Mouse (Mus musculus) hindbrain, embryonic 14.5 days (tissue): ENCODE results near the gene Nova2. TPM values are rescaled to one million over a fixed set of nuclear protein-coding genes. Genes with fewer than 3 reads are reported as not detected.

ENCODE experiments used
- ATAC-seq: fragments of 200-750 bp; cut with Nextera tagmentation; 2 replicates; pipeline ENCODE4 v1.8.0; 2017; ENCODE audit warnings: moderate number of reproducible peaks, mild to moderate bottlenecking, moderate TSS enrichment, moderate library complexity; ENCODE audit not compliant: low FRiP score
- DNase-seq: peaks from one replicate; pipeline ENCODE4 v3.0.0-alpha.2; 2015; ENCODE audit warnings: low spot score
- H3K27ac ChIP-seq: fragments of 300-500 bp; sonication (generic); 2 replicates; pipeline ENCODE4 v1.5.1; 2014; ENCODE audit warnings: mild to moderate bottlenecking, moderate library complexity
- H3K27me3 ChIP-seq: fragments of 300-500 bp; sonication (generic); 2 replicates; pipeline ENCODE4 v1.6.1; 2014; ENCODE audit warnings: mild to moderate bottlenecking, low read length, mixed read lengths; ENCODE audit not compliant: control insufficient read depth, insufficient read depth
- H3K36me3 ChIP-seq: fragments of 300-500 bp; sonication (generic); replicated peaks from 2 replicates; pipeline ENCODE4 v1.6.1; 2014; ENCODE audit not compliant: control insufficient read depth, insufficient read depth
- H3K4me1 ChIP-seq: fragments of 300-500 bp; sonication (generic); replicated peaks from 2 replicates; pipeline ENCODE4 v1.6.1; 2014; ENCODE audit warnings: antibody characterized with exemption, low read length, mixed read lengths; ENCODE audit not compliant: control insufficient read depth, insufficient read depth
- H3K4me2 ChIP-seq: fragments of 300-500 bp; sonication (generic); replicated peaks from 2 replicates; pipeline ENCODE4 v1.6.1; 2014; ENCODE audit warnings: mild to moderate bottlenecking, moderate library complexity
- H3K4me3 ChIP-seq: fragments of 300-500 bp; sonication (generic); replicated peaks from 2 replicates; pipeline ENCODE4 v1.5.1; 2014; ENCODE audit warnings: mild to moderate bottlenecking, low read length
- H3K9ac ChIP-seq: fragments of 300-500 bp; sonication (generic); 2 replicates; pipeline ENCODE4 v1.6.1; 2014
- H3K9me3 ChIP-seq: fragments of 300-500 bp; sonication (generic); 2 replicates; pipeline ENCODE4 v1.6.1; 2016; ENCODE audit warnings: low read length; ENCODE audit not compliant: control insufficient read depth
- WGBS: fragments of 180-500 bp; shearing (Covaris S2); extraction: QIAGEN DNeasy Blood & Tissue Kit; methylation state at CpG from one replicate; pipeline ENCODE4 v1.1.7; 2014; 5-methylcytosine and 5-hydroxymethylcytosine counted together
- polyA plus RNA-seq: library from polyadenylated mRNA; unstranded; fragments of >200 nt; fragmentation: Nextera tagmentation; extraction: Ambion mirVana; gene quantifications from 2 replicates; pipeline ENCODE4 v1.2.1, GENCODE M21; 2014

Nova2 gene
- polyA plus RNA-seq, 1 experiment from 2014 or later = 15.4 TPM

DNA sequence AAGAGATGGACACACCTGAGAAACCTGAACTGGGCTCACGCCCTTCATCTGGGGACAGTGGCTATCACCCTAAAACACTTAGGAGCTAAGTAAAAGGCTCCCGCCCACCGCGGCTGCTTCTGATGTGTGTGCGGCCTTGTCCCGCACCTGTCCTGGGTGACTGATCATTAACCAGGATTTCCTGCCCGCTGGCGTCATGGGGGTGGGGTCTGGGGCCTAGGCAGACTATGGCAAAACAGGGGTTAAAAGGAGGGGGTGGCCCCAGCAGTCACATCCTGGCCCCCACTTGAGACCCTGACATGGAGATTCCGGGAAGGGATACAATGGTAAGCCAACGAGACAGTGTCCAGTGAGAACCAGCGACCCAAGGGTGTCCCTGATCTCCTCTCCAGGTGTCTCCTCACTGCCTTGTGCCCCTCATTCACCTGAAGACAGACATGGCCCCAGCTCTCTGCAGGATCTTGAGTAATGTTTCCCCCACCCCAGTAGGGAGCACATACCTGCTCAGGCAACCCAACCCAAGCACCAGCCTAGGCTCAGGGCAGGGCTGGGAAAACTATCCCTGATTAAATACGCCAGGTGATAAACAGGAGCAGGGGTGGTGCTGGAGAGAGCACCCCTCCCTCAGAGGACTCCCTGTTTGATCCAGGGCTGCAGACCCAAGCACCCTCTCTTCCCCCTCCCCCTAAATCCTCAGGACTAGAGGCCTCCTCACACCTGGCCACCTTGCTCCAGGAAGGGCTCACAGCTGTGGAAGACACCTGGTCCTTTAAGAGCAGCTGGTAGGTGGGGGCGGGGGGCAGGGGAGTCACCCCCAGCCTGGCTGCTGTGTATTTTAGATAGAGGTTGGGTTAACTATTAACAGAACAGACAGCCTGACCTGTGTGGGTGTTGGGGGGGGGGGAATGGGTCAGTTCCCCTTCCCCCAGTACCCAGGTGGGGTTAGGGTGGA is 81.6 kb downstream of the Nova2 start:
- no peaks in the 10 kb centered on the region for H3K27me3 ChIP-seq
- no peak for ATAC-seq
- H3K36me3 ChIP-seq = peaks cover 33% of the 10 kb centered on the region
- no peaks in the 10 kb centered on the region for H3K9me3 ChIP-seq
- H3K4me3 ChIP-seq = no peak overlapping the region
- H3K27ac ChIP-seq = no peak overlapping the region
- WGBS = 74% methylated on average over 13 of the region's 13 CpGs
- no peak for DNase-seq
- H3K4me1 ChIP-seq = peaks cover 28% of the 10 kb centered on the region
- H3K9ac ChIP-seq = 0 out of 2 replicates have a peak overlapping the region, but pooled peaks have one; percentile 22
- no peak overlapping the region for H3K4me2 ChIP-seq

DNA sequence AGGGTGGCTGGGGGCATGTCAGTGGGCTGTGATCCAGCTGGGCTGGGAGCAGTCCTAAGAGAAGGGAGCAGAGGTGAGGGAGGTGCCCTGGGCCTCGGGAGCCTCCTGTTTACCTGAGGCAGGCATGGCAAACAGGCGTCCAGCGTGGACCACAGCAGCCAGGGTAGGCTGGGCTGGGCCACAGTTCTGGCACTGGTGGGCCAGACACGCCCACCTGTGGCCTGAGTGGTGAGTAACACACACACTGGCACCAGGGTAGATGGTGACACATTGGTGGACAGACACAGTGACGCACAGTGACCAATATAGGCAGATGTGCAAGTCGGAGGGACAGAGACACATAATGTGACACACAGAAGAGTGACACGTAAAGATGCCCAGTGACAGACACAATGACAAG is 84.9 kb downstream of the Nova2 start:
- no peak overlapping the region for H3K9ac ChIP-seq
- no peaks in the 10 kb centered on the region for H3K27me3 ChIP-seq
- H3K36me3 ChIP-seq = peaks cover 28% of the 10 kb centered on the region
- DNase-seq (no peak), ATAC-seq (no peak)
- peaks cover 19% of the 10 kb centered on the region for H3K4me1 ChIP-seq
- WGBS = 81% methylated on average over 7 of the region's 7 CpGs
- H3K4me3 ChIP-seq = no peak overlapping the region
- H3K9me3 ChIP-seq = no peaks in the 10 kb centered on the region
- H3K27ac ChIP-seq = no peak overlapping the region
- no peak overlapping the region for H3K4me2 ChIP-seq

DNA sequence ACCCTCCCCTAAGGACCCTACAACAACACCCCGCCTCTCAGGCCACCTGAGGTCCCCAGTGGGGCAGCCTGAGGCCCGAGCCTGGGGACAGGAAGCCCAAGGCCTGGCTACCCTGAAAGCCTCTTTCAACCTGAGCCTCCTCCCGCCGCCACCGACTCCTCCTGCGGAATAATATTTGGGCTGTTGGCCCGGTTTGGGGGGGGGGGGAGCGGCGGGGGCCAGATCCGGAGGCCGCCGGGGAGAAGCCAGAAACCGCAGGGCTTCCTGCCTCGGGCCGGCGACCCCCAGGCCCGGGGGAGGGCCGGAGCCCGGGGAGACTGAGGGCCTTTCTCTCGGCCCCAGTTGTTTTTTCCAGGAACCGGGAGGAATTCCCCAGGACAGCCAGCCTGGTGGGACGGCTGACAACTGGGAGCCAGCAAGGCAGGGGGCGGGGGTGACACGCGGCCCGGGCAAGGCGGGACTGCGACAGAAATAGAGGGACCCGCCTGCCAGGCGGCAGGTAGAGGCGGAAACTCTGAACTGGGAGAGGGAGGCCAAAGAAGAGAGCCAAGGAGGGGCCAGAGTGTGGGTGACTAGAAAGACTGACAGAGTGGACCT is 86.4 kb downstream of the Nova2 start:
- no peaks in the 10 kb centered on the region for H3K27me3 ChIP-seq
- H3K27ac ChIP-seq = no peak overlapping the region
- ATAC-seq = no peak
- no peak for DNase-seq
- peak overlapping the region; percentile 2; the same call in 1 of the 2 replicates for H3K4me3 ChIP-seq
- peak overlapping the region; percentile 53 for H3K4me2 ChIP-seq
- WGBS = 3% methylated on average over 28 of the region's 31 CpGs
- H3K9ac ChIP-seq = peak overlapping the region; percentile 60
- 0 out of 2 replicates have a peak, but pooled peaks cover 7% of the 10 kb centered on the region for H3K4me1 ChIP-seq
- H3K9me3 ChIP-seq = no peaks in the 10 kb centered on the region
- peaks cover 15% of the 10 kb centered on the region for H3K36me3 ChIP-seq

DNA sequence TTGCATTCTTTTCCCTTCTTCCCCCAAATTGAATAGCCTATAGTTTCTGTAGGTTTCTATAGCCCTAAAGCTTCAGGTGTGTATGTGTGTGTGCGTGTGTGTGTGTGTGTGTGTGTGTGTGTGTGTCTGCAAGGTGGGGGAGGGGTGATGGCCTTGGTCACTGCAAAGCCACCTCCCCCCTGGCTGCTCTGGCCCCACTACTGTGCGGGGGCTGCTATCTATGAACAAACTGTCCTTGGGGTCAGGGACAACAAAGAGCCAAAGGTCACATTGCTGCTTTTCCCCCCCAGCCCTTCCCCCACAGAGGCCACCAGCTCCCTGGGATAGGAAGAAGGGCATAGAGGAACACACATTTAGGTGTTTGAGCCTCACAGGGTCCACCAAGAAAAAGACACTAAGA is 87.2 kb downstream of the Nova2 start:
- ATAC-seq = no peak
- Histone ChIP-seq H3K4me3 (no peak overlapping the region), H3K9me3 (no peaks in the 10 kb centered on the region), H3K4me1 (0 out of 2 replicates have a peak, but pooled peaks cover 7% of the 10 kb centered on the region), H3K9ac (no peak overlapping the region), H3K27me3 (no peaks in the 10 kb centered on the region), H3K27ac (no peak overlapping the region), H3K4me2 (no peak overlapping the region), H3K36me3 (peaks cover 7% of the 10 kb centered on the region; the same call in 1 of the 2 replicates)
- 63% methylated on average over 2 of the region's 2 CpGs for WGBS
- DNase-seq = no peak

DNA sequence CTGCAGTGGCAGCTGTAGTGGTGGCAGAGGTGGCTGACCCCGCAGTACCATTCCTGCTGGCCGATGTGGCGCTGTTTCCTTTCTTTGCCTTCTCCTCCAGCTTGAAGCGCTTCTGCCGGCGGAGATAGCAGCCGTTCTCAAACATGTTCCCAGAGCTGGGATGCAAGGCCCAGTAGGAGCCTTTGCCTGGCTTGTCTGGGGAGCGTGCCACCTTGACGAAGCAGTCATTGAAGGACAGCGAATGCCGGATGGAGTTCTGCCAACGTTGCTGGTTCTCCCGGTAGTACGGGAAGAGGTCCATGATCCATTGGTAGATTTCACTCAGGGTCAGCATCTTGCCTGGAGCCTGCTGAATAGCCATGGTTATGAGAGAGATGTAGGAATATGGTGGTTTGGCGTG is 88.8 kb downstream of the Nova2 start:
- Histone ChIP-seq H3K36me3 (no peaks in the 10 kb centered on the region), H3K4me1 (0 out of 2 replicates have a peak, but pooled peaks cover 7% of the 10 kb centered on the region), H3K4me3 (no peak overlapping the region), H3K9ac (no peak overlapping the region), H3K27ac (no peak overlapping the region), H3K4me2 (no peak overlapping the region), H3K27me3 (no peaks in the 10 kb centered on the region), H3K9me3 (no peaks in the 10 kb centered on the region)
- DNase-seq = no peak
- 62% methylated on average over 15 of the region's 15 CpGs for WGBS
- no peak for ATAC-seq

Other genes with a start within 250 kb of the Nova2 start
- not detected in 2 replicates for gene Psg20, start 239.7 kb upstream of the Nova2 start, polyA plus RNA-seq
- gene Psg22, start 207.8 kb upstream of the Nova2 start, polyA plus RNA-seq = not detected in 2 replicates
- not detected in 2 replicates for gene Psg19, start 127.4 kb upstream of the Nova2 start, polyA plus RNA-seq
- 0.12 TPM in 1 of 2 replicates, not detected in the other for gene Psg17, start 104.3 kb upstream of the Nova2 start, polyA plus RNA-seq
- 0.39 and 0.50 TPM in 2 replicates for gene Mill2, start 85.9 kb upstream of the Nova2 start, polyA plus RNA-seq
- 24.5 and 25.2 TPM in 2 replicates for gene Pglyrp1, start 54.6 kb upstream of the Nova2 start, polyA plus RNA-seq
- 23.9 and 24.0 TPM in 2 replicates for gene Ccdc61, start 15.5 kb upstream of the Nova2 start, polyA plus RNA-seq
- gene Nanos2, start 61.5 kb downstream of the Nova2 start, polyA plus RNA-seq = 0.52 and 0.69 TPM in 2 replicates
- 6.7 and 7.4 TPM in 2 replicates for gene Mypop, start 65.4 kb downstream of the Nova2 start, polyA plus RNA-seq
- 32.4 and 38.1 TPM in 2 replicates for gene Irf2bp1, start 78.2 kb downstream of the Nova2 start, polyA plus RNA-seq
- not detected in 2 replicates for gene Foxa3, start 97.7 kb downstream of the Nova2 start, polyA plus RNA-seq
- gene Sympk, start 98.5 kb downstream of the Nova2 start, polyA plus RNA-seq = 18.7 and 18.8 TPM in 2 replicates
- 0.27 and 0.43 TPM in 2 replicates for gene Rsph6a, start 128.8 kb downstream of the Nova2 start, polyA plus RNA-seq
- 32.0 and 35.0 TPM in 2 replicates for gene Dmwd, start 150.3 kb downstream of the Nova2 start, polyA plus RNA-seq
- gene Dmpk, start 158.0 kb downstream of the Nova2 start, polyA plus RNA-seq = 8.2 and 8.9 TPM in 2 replicates
- gene Six5, start 168.7 kb downstream of the Nova2 start, polyA plus RNA-seq = 2.3 and 2.5 TPM in 2 replicates
- 6.7 and 7.7 TPM in 2 replicates for gene Gm4969, start 192.5 kb downstream of the Nova2 start, polyA plus RNA-seq
- 10.9 and 11.9 TPM in 2 replicates for gene Fbxo46, start 194.0 kb downstream of the Nova2 start, polyA plus RNA-seq
- gene Qpctl, start 223.4 kb downstream of the Nova2 start, polyA plus RNA-seq = 19.1 and 20.3 TPM in 2 replicates
- 104 and 110 TPM in 2 replicates for gene Snrpd2, start 223.8 kb downstream of the Nova2 start, polyA plus RNA-seq
- 0.62 and 1.1 TPM in 2 replicates for gene Gipr, start 240.2 kb downstream of the Nova2 start, polyA plus RNA-seq